Mouse (Mus musculus) activated CD4-positive, CD25-positive, alpha-beta regulatory T cell, adult 9 weeks (primary cell): ENCODE measurements around the gene Slc9a1. TPM values are rescaled to one million over a fixed set of nuclear protein-coding genes. Genes with fewer than 3 reads are reported as not detected.

Experiments used
- polyA plus RNA-seq: library from polyadenylated mRNA; unstranded; fragments of 100-300 nt; shearing (Covaris generic); gene quantifications from one replicate; pipeline ENCODE4 v1.2.1, GENCODE M21; 2017

The Slc9a1 gene
- 27.6 TPM for polyA plus RNA-seq

DNA sequence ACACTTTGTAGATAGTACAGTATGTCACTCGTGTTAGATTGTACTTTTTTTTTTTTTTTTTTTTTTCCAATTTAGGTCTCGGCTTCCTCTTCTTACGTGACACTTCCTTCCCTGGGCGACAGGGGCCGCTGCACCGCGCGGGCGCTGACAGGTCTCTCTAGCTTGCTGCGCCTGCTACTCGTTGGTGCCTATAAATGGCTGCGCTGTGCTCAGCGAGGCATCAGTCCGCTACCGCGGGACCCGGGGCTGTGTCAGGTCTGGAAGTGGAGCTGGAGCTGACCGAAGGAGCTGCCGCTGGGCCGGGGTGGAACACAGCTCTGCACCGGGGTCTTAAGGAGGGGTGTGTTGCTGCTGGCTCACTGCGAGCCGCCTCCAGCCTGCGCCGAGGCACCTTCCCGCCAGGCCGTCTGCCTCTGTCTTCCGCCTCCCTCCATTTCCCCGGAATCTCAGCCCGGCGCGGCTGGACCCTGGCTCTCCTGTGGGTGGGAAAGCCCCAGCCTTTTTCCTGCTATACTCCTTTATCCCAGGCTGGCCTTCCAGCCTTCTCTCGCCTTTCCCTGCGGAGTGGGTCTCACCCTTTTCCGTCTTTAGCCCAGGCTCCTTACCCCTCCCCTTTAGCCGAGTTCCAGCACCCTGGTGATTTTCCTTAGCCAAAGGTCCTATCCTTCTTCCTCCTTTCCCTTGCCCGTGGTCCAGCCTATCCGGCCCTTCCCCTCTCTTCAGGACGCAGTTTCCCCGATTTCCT is at the start of gene Slc9a1:
Gene Slc9a1, plus strand, starts transcription at position 154 of the 745 bp plus-strand sequence.

GRCm38 (mm10) chr4:133353367-133354365 is 15.8 kb upstream of the Slc9a1 start, which contains the start of gene Wdtc1:
Gene Wdtc1 (minus strand): TSS chr4:133353481.

Other genes starting within 250 kb of the Slc9a1 start
- gene Wasf2, start 239.2 kb upstream of the Slc9a1 start, polyA plus RNA-seq = 105 TPM
- not detected for gene Cd164l2, start 157.6 kb upstream of the Slc9a1 start, polyA plus RNA-seq
- not detected for gene Gpr3, start 157.2 kb upstream of the Slc9a1 start, polyA plus RNA-seq
- not detected for gene Map3k6, start 128.9 kb upstream of the Slc9a1 start, polyA plus RNA-seq
- 59.7 TPM for gene Sytl1, start 106.6 kb upstream of the Slc9a1 start, polyA plus RNA-seq
- gene Tmem222, start 91.9 kb upstream of the Slc9a1 start, polyA plus RNA-seq = 71.1 TPM
- 4.4 TPM for gene Wdtc1, start 16.2 kb upstream of the Slc9a1 start, polyA plus RNA-seq
- not detected for gene Tent5b, start 110.4 kb downstream of the Slc9a1 start, polyA plus RNA-seq
- not detected for gene Trnp1, start 128.8 kb downstream of the Slc9a1 start, polyA plus RNA-seq
- gene Kdf1, start 149.3 kb downstream of the Slc9a1 start, polyA plus RNA-seq = 0.39 TPM
- gene Nudc, start 176.3 kb downstream of the Slc9a1 start, polyA plus RNA-seq = 148 TPM
- not detected for gene Nr0b2, start 183.7 kb downstream of the Slc9a1 start, polyA plus RNA-seq
- gene Gpatch3, start 205.0 kb downstream of the Slc9a1 start, polyA plus RNA-seq = 2.6 TPM
- 21.0 TPM for gene Gpn2, start 214.7 kb downstream of the Slc9a1 start, polyA plus RNA-seq
- gene Sfn, start 232.5 kb downstream of the Slc9a1 start, polyA plus RNA-seq = 10.9 TPM